ENCODE assay signal across 19 mouse cellular contexts in the genomic region with DNA sequence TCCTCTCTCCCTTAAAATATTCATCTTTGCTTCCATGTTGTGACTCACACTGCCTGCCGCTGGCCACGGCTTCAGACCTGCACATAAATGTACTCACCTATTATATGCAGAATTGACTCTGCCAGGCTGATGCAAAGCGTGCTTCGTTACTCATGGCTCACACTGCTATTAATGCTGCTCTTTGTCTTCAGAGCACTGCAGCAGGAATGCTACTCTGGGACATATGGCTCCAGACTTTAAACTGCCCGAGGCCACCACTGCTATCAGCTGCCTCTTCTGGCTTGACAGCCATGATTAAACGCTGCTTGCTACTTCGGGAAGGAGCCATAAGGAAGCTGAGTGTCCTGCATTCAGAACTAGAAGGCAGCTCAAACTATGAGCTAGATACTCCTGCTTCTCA. TPM values are rescaled to one million over a fixed set of nuclear protein-coding genes. Genes with fewer than 3 reads are reported as not detected.
DNase-seq lines count a peak whose midpoint lies in the region; ATAC-seq and TF ChIP-seq lines count a peak whose summit lies in the region.
"Had no signal": no experiment of that assay in that cellular context is flagged by ENCODE, and none has a peak within 500 bp of the region (broad histone marks: within the 10 kb centered on the region; RNA-seq: fewer than 3 reads in every experiment).

No protein-coding gene starts in this region.

- no peak for ATAC-seq in midbrain, postnatal 0 days (ENCODE audit: low FRiP score)
- ATAC-seq: intestine, postnatal 0 days had no signal

- H3K9ac ChIP-seq in midbrain, postnatal 0 days (replicated peaks; ENCODE audit: low read length, poor library complexity, severe bottlenecking), result no peak overlapping the region
- H3K9ac ChIP-seq: embryonic facial prominence, embryonic 12.5 days; lung, embryonic 14.5 days had no signal

- no peak overlapping the region for H3K4me2 ChIP-seq in midbrain, postnatal 0 days (ENCODE audit: low read depth, low read length, poor library complexity, severe bottlenecking)
- H3K4me2 ChIP-seq: embryonic facial prominence, embryonic 12.5 days; lung, embryonic 14.5 days had no signal

- H3K4me1 ChIP-seq in midbrain, postnatal 0 days (ENCODE audit: insufficient read depth, low read length), result no peaks in the 10 kb centered on the region
- H3K4me1 ChIP-seq: embryonic facial prominence, embryonic 12.5 days had no signal

- no peaks in the 10 kb centered on the region for H3K27me3 ChIP-seq in midbrain, postnatal 0 days (ENCODE audit: insufficient read depth, low read length)
- H3K27me3 ChIP-seq: embryonic facial prominence, embryonic 12.5 days had no signal

- DNase-seq in left cerebral cortex, postnatal 4 days, result peak; percentile 2
- no peak for DNase-seq in left cerebral cortex, adult 2 months (ENCODE audit: extremely low spot score in 1 of 2, low spot score in 2 of 2)
- DNase-seq in brain, adult 2 months (ENCODE audit: low read depth, low spot score), result peak; percentile 27
- DNase-seq in embryo, embryonic 11 days, result peak; percentile 21
- peak; percentile 43 for DNase-seq in midbrain, postnatal 0 days (ENCODE audit: low spot score)
- no peak for DNase-seq in layer of hippocampus, postnatal 36 days
- no peak for DNase-seq in kidney, adult 18-20 months
- DNase-seq: adrenal gland, postnatal 14 days; gastrocnemius, postnatal 10 days; kidney, postnatal 14 days; lung, embryonic 14.5 days; thymus, adult 2 months had no signal

- intact Hi-C loops in left cerebral cortex, postnatal 4 days (cut with DNase I), result no loop called here
- intact Hi-C loops in left cerebral cortex, adult 2 months (cut with DNase I), result no loop called here

- H3K9me3 ChIP-seq in midbrain, postnatal 0 days (ENCODE audit: low read length), result peaks cover 4% of the 10 kb centered on the region; the same call in 1 of the 2 replicates
- H3K9me3 ChIP-seq: embryonic facial prominence, embryonic 12.5 days had no signal

- no peaks in the 10 kb centered on the region for H3K36me3 ChIP-seq in midbrain, postnatal 0 days (ENCODE audit: insufficient read depth, low read length)
- H3K36me3 ChIP-seq: embryonic facial prominence, embryonic 12.5 days had no signal

- TF ChIP-seq CTCF in left cerebral cortex, adult 2 months (IDR thresholded peaks at IDR 0.05), result no peak
- TF ChIP-seq CTCF in midbrain, postnatal 0 days (IDR thresholded peaks at IDR 0.05), result no peak

- H3K27ac ChIP-seq in left cerebral cortex, adult 2 months, result no peak overlapping the region
- no peak overlapping the region for H3K27ac ChIP-seq in midbrain, postnatal 0 days (ENCODE audit: low read depth, low read length)
- H3K27ac ChIP-seq: embryonic facial prominence, embryonic 12.5 days had no signal

- 63% methylated on average over 7 of the region's 7 CpGs for WGBS in midbrain, postnatal 0 days

- H3K4me3 ChIP-seq in left cerebral cortex, adult 2 months, result no peak overlapping the region
- H3K4me3 ChIP-seq in midbrain, postnatal 0 days (ENCODE audit: low read depth, low read length), result no peak overlapping the region
- H3K4me3 ChIP-seq: embryonic facial prominence, embryonic 12.5 days; myocyte had no signal

RNA-seq across cellular contexts. Expression of a gene that starts 45.9 kb away (rescaled TPM):
- total RNA-seq in left cerebral cortex, postnatal 4 days (2021), result not detected
- total RNA-seq in left cerebral cortex, adult 2 months (2021), result not detected
- total RNA-seq in midbrain, postnatal 0 days (2014; rRNA removed), result 0.11 and 0.66 TPM in 2 replicates
- polyA plus RNA-seq in midbrain, postnatal 0 days (2015; fragmentation: Nextera tagmentation; extraction: Ambion mirVana), result 2.0 TPM in 2 replicates
- total RNA-seq in layer of hippocampus, postnatal 36 days (2021), result not detected
- total RNA-seq: gastrocnemius, postnatal 10 days; heart, postnatal 25 days; left cerebral cortex, postnatal 10 days; liver, adult 2 months; megakaryocyte progenitor cell, adult 5-6 weeks had no signal
- polyA plus RNA-seq: intestine, postnatal 0 days; liver, adult 2 months; lung, embryonic 14.5 days; myocyte; thymus, adult 2 months had no signal

RNA-seq across cellular contexts. Expression of a gene that starts 54.1 kb away (rescaled TPM):
- not detected for total RNA-seq in left cerebral cortex, postnatal 4 days (2021)
- not detected for total RNA-seq in left cerebral cortex, adult 2 months (2021)
- total RNA-seq in midbrain, postnatal 0 days (2014; rRNA removed), result 0.77 TPM in 1 of 2 replicates, not detected in the other
- 2.2 and 3.6 TPM in 2 replicates for polyA plus RNA-seq in midbrain, postnatal 0 days (2015; fragmentation: Nextera tagmentation; extraction: Ambion mirVana)
- total RNA-seq in layer of hippocampus, postnatal 36 days (2021), result not detected
- total RNA-seq: adrenal gland, postnatal 14 days; gastrocnemius, postnatal 10 days; heart, postnatal 25 days; left cerebral cortex, postnatal 10 days; liver, adult 2 months; megakaryocyte progenitor cell, adult 5-6 weeks had no signal
- polyA plus RNA-seq: intestine, postnatal 0 days; liver, adult 2 months; lung, embryonic 14.5 days; myocyte; thymus, adult 2 months had no signal

RNA-seq across cellular contexts. Expression of a gene that starts 54.6 kb away (rescaled TPM):
- 1 to 10 TPM; 1.0 to 1.5 TPM for total RNA-seq in left cerebral cortex, postnatal 4 days (2021)
- total RNA-seq in left cerebral cortex, adult 2 months (2021), result not detected
- 13.3 and 14.5 TPM in 2 replicates for total RNA-seq in midbrain, postnatal 0 days (2014; rRNA removed)
- 88.9 and 94.6 TPM in 2 replicates for polyA plus RNA-seq in midbrain, postnatal 0 days (2015; fragmentation: Nextera tagmentation; extraction: Ambion mirVana)
- under 1 TPM in 1 of 2 experiments, not detected in 1; 0.15 TPM for total RNA-seq in layer of hippocampus, postnatal 36 days (2021)
- total RNA-seq: liver, adult 2 months had no signal

Comparison
In these comparisons a context has a peak if more than half of its experiments do, and no peak if none do; other contexts are left out.
1. DNase-seq: peak in left cerebral cortex, postnatal 4 days (single experiment), brain, adult 2 months (single experiment), embryo, embryonic 11 days (single experiment) and midbrain, postnatal 0 days (single experiment); none in left cerebral cortex, adult 2 months (0 of 2), layer of hippocampus, postnatal 36 days (0 of 2) and kidney, adult 18-20 months (single experiment).